Mouse (Mus musculus) spleen, adult 10 weeks (tissue): ENCODE data around the gene Vmn2r97. TPM values are rescaled to one million over a fixed set of nuclear protein-coding genes. Genes with fewer than 3 reads are reported as not detected.

Source experiments
- polyA plus RNA-seq: library from polyadenylated mRNA; stranded (reverse); fragments of 350-450 nt; fragmentation: Illumina TruSeq; extraction: RNeasy Lipid Tissue Mini Kit (QIAGEN cat#74804); gene quantifications from one replicate; pipeline ENCODE4 v1.2.3, GENCODE M21; 2015; ENCODE audit warnings: low replicate concordance; ENCODE audit not compliant: insufficient read depth

Vmn2r97 gene
- 0.06 TPM for polyA plus RNA-seq

DNA sequence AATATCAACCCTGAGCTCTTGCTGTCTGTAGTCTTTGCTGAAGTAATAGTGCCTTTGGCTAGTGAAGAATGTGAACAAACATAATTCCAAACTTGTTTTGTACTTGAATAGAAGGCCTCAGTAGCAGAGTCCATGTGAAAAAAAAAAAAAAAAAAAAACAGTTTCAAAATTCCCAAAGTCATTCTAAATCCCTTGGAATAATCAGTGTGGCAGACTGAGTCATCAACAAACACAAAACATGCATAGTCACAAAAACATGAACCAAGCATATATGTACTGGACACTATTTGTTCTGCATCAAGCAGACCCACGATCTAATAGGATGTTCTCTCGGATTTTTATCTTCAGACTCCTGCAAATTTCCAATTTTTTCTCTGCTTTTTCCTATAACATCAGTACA lies at the start of gene Vmn2r97:
Vmn2r97 (plus strand) TSS at position 301 of the 400 bp plus-strand sequence.

Other genes with a start within 250 kb of the Vmn2r97 start
- not detected for gene Vmn2r98, start 139.2 kb downstream of the Vmn2r97 start, polyA plus RNA-seq